Mouse (Mus musculus) myocyte (in vitro differentiated cells): ENCODE data around the gene Hdac9. TPM values are rescaled to one million over a fixed set of nuclear protein-coding genes. Genes with fewer than 3 reads are reported as not detected.

ENCODE experiments used
- H3K27me3 ChIP-seq: one replicate; pipeline ENCODE4 v1.6.1; 2011; ENCODE audit not compliant: control insufficient read depth, insufficient read depth, insufficient read length
- H3K36me3 ChIP-seq: one replicate; pipeline ENCODE4 v1.6.1; 2011; ENCODE audit not compliant: control insufficient read depth, insufficient read depth
- H3K4me2 ChIP-seq: one replicate; pipeline ENCODE4 v1.6.1; 2011; ENCODE audit warnings: low read depth, control low read depth
- H3K4me3 ChIP-seq: one replicate; pipeline ENCODE4 v1.5.1; 2011; ENCODE audit warnings: mild to moderate bottlenecking, control low read depth, moderate library complexity
- H3K79me2 ChIP-seq: one replicate; pipeline ENCODE4 v1.6.1; 2011; ENCODE audit not compliant: control insufficient read depth, insufficient read depth
- H3ac ChIP-seq: one replicate; pipeline ENCODE4 v1.6.1; 2011; ENCODE audit not compliant: control insufficient read depth, insufficient read length
- CEBPB ChIP-seq: IDR thresholded peaks from 2 replicates; pipeline ENCODE4 v1.6.1; 2011; ENCODE audit warnings: mild to moderate bottlenecking, moderate library complexity; ENCODE audit not compliant: poor library complexity, insufficient read depth, severe bottlenecking
- E2F4 ChIP-seq: IDR thresholded peaks from one replicate; pipeline ENCODE4 v1.6.1; 2011; ENCODE audit warnings: mild to moderate bottlenecking, control low read depth, moderate library complexity; ENCODE audit not compliant: insufficient read depth
- MAX ChIP-seq: IDR thresholded peaks from one replicate; pipeline ENCODE4 v1.6.1; 2011; ENCODE audit warnings: low read depth, mild to moderate bottlenecking, control low read depth
- MYOD1 ChIP-seq, 3 experiments: IDR thresholded peaks; one replicate each; pipeline ENCODE4 v1.6.1; 2011; ENCODE audit warnings: control low read depth in 2 of 3, low read depth in 2 of 3, mild to moderate bottlenecking in 2 of 3, moderate library complexity in 1 of 3; ENCODE audit not compliant: insufficient read length in 2 of 3, control insufficient read depth in 1 of 3
- MYOG ChIP-seq, 3 experiments: IDR thresholded peaks; one replicate each; pipeline ENCODE4 v1.6.1; 2011; ENCODE audit warnings: control low read depth in 2 of 3, low read depth in 2 of 3, mild to moderate bottlenecking in 2 of 3; ENCODE audit not compliant: insufficient read length in 2 of 3, control insufficient read depth in 1 of 3, insufficient read depth in 1 of 3
- POLR2A ChIP-seq: IDR thresholded peaks from one replicate; pipeline ENCODE4 v1.6.1; 2011; ENCODE audit warnings: low read depth, mild to moderate bottlenecking, control low read depth, moderate library complexity; ENCODE audit not compliant: insufficient read length
- POLR2AphosphoS2 ChIP-seq: IDR thresholded peaks from one replicate; pipeline ENCODE4 v1.6.1; 2011; ENCODE audit warnings: low read depth, control low read depth; ENCODE audit not compliant: insufficient read length
- REST ChIP-seq: IDR thresholded peaks from one replicate; pipeline ENCODE4 v1.6.1; 2011; ENCODE audit warnings: mild to moderate bottlenecking, control low read depth, moderate library complexity; ENCODE audit not compliant: insufficient read depth, insufficient read length
- SRF ChIP-seq: IDR thresholded peaks from one replicate; pipeline ENCODE4 v1.6.1; 2011; ENCODE audit warnings: low read depth; ENCODE audit not compliant: control insufficient read depth, insufficient read length
- TCF12 ChIP-seq: IDR thresholded peaks from one replicate; pipeline ENCODE4 v1.6.1; 2011; ENCODE audit warnings: mild to moderate bottlenecking, control low read depth; ENCODE audit not compliant: poor library complexity, insufficient read depth, severe bottlenecking
- TCF3 ChIP-seq: IDR thresholded peaks from one replicate; pipeline ENCODE4 v1.6.1; 2011; ENCODE audit warnings: low read depth, control low read depth; ENCODE audit not compliant: insufficient read length
- USF1 ChIP-seq: IDR thresholded peaks from one replicate; pipeline ENCODE4 v1.6.1; 2011; ENCODE audit warnings: low read depth, mild to moderate bottlenecking, control low read depth, moderate library complexity
- polyA plus RNA-seq: library from polyadenylated mRNA; unstranded; fragments of >200 nt; fragmentation: generic; extraction: Trizol; gene quantifications from one replicate; pipeline ENCODE4 v1.2.1, GENCODE M21; 2012; ENCODE audit warnings: missing spikeins

The Hdac9 gene
- polyA plus RNA-seq, 1 experiment, result 0.47 TPM

DNA sequence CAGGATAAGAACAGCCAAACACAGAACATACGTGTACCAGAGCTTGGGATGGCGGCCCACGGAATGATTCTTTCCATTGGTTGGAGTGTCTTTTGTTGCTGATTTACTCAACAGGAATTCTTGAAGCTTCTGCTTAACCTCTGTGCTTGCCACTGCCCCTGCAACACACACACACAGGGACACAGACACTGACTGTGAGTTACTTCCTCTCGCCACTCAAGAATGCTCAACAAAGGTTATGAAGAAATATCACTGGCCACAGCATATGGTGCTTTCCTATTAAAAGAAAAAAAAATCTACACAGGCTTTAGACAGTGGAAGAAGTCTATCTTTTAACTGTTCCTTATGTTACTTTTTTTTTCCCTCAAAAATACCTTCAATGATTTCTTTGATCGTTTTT lies 485.1 kb downstream of the Hdac9 start:
- Histone ChIP-seq H3K4me3 (no peak overlapping the region), H3K36me3 (no peaks in the 10 kb centered on the region), H3K27me3 (peaks cover 2% of the 10 kb centered on the region), H3K79me2 (no peaks in the 10 kb centered on the region), H3ac (no peak overlapping the region), H3K4me2 (no peak overlapping the region)
- no peak for TF ChIP-seq E2F4
- no peak for TF ChIP-seq POLR2A
- TF ChIP-seq TCF12, result no peak
- no peak for TF ChIP-seq TCF3
- TF ChIP-seq REST, result no peak
- no peak for TF ChIP-seq POLR2AphosphoS2
- no peak for TF ChIP-seq SRF
- TF ChIP-seq USF1, result no peak
- TF ChIP-seq MAX, result no peak
- TF ChIP-seq CEBPB, result no peak
- no peak for TF ChIP-seq MYOG (IDR thresholded peaks at IDR 0.05; ENCODE audit: control insufficient read depth in 1 of 3, insufficient read depth in 1 of 3, insufficient read length in 2 of 3, low read depth in 2 of 3)
- TF ChIP-seq MYOD1 (IDR thresholded peaks at IDR 0.05; ENCODE audit: control insufficient read depth in 1 of 3, insufficient read length in 2 of 3, low read depth in 2 of 3), result no peak

DNA sequence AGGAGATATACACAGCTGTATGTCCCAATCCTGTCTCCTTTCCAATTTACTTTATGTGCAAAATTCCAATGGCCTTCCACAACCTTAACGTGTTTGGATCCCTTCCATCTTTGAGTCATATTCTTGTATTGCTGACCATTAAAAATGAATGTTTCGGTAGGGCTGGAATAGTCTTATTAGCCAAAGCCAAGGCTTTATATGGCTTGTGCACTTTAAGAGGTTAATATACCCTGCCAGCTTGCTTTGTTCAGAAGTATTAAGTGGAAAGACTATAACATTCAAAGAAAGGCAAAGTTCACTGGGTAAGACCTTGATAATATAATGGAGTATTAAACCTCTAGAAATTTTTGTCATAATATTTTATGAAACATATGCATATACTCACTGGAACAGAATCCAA lies 491.4 kb downstream of the Hdac9 start:
- Histone ChIP-seq H3K4me2 (no peak overlapping the region), H3K36me3 (no peaks in the 10 kb centered on the region), H3K79me2 (no peaks in the 10 kb centered on the region), H3K4me3 (no peak overlapping the region), H3ac (no peak overlapping the region), H3K27me3 (no peaks in the 10 kb centered on the region)
- TF ChIP-seq MAX (no peak), TCF12 (no peak)

DNA sequence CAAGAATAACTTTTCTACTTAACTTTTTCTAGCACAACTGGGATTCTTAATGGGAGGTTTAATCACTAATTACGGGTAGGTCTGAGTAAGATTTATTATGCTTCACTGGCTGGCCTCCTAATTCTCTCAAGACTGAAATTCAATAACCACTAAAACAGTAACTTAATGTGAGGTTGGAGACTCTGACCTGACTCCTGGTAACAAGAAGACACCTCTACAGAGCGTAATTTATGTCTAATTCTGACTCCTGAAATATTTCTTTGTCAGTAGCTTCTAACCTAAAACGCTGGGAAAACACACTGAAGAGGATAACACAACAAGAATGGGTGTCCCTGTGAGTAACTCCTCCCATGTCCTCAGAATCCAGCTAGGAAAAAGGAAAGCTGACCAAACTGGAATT lies 508.8 kb downstream of the Hdac9 start:
- Histone ChIP-seq H3K4me2 (no peak overlapping the region), H3K36me3 (no peaks in the 10 kb centered on the region), H3ac (no peak overlapping the region), H3K4me3 (no peak overlapping the region), H3K27me3 (no peaks in the 10 kb centered on the region), H3K79me2 (no peaks in the 10 kb centered on the region)
- TF ChIP-seq MYOD1 (IDR thresholded peaks at IDR 0.05; ENCODE audit: control insufficient read depth in 1 of 3, insufficient read length in 2 of 3, low read depth in 2 of 3) (no peak), REST (no peak), MYOG (IDR thresholded peaks at IDR 0.05; ENCODE audit: control insufficient read depth in 1 of 3, insufficient read depth in 1 of 3, insufficient read length in 2 of 3, low read depth in 2 of 3) (no peak), E2F4 (no peak)

DNA sequence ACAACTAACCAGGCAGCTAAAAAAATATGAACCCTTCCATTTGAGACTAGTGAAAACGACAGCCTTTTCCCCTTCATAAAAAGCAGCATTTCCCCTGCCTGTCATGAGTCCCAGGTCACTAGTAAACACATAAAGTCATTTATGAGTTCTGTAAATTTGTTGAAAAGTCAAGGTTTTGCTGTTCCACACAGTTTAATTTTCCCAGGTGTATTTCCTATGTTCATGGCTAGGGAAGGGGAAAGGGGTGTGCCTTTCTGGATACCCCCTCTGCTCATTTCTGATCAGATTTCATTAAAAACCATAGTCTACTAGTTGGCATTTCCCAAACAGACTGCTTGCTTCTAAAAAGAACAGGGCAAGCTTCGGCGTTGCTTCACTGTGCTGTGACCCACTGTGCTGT lies 509.8 kb downstream of the Hdac9 start:
- no peak overlapping the region for H3K4me3 ChIP-seq
- TF ChIP-seq SRF (no peak), TCF3 (no peak), POLR2AphosphoS2 (no peak), USF1 (no peak), MYOD1 (IDR thresholded peaks at IDR 0.05; ENCODE audit: control insufficient read depth in 1 of 3, insufficient read length in 2 of 3, low read depth in 2 of 3) (no peak), E2F4 (no peak), REST (no peak), MYOG (IDR thresholded peaks at IDR 0.05; ENCODE audit: control insufficient read depth in 1 of 3, insufficient read depth in 1 of 3, insufficient read length in 2 of 3, low read depth in 2 of 3) (no peak)

DNA sequence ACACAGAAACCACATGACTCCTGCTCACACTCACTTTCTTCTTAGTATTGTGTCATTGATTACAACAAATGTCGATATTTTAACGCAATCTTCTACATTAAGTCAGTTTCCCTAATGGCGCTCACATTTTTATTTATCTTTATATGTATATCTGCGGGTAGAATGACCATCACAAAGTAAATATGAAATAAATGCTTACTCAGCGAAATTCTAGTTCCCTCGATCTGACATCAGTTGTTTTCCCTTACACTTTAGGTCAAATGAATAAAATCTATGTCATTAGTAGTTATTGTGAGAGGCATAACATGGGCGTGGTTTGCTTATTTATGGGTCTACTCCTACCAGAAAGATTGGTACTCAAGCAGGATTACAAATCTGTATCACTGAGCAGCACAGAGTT lies 514.8 kb downstream of the Hdac9 start:
- no peak overlapping the region for H3K4me2 ChIP-seq
- H3ac ChIP-seq, result no peak overlapping the region
- H3K27me3 ChIP-seq, result no peaks in the 10 kb centered on the region
- no peak overlapping the region for H3K4me3 ChIP-seq
- no peaks in the 10 kb centered on the region for H3K79me2 ChIP-seq
- TF ChIP-seq POLR2A (no peak), USF1 (no peak), MAX (no peak), POLR2AphosphoS2 (no peak), REST (no peak), CEBPB (no peak), TCF3 (no peak), MYOD1 (IDR thresholded peaks at IDR 0.05; ENCODE audit: control insufficient read depth in 1 of 3, insufficient read length in 2 of 3, low read depth in 2 of 3) (no peak)
- H3K36me3 ChIP-seq, result no peaks in the 10 kb centered on the region

More for the DNA sequence above, 509.8 kb downstream of the Hdac9 start:
- no peaks in the 10 kb centered on the region for H3K36me3 ChIP-seq
- no peaks in the 10 kb centered on the region for H3K79me2 ChIP-seq
- no peak overlapping the region for H3K4me2 ChIP-seq
- no peak overlapping the region for H3ac ChIP-seq
- no peaks in the 10 kb centered on the region for H3K27me3 ChIP-seq

DNA sequence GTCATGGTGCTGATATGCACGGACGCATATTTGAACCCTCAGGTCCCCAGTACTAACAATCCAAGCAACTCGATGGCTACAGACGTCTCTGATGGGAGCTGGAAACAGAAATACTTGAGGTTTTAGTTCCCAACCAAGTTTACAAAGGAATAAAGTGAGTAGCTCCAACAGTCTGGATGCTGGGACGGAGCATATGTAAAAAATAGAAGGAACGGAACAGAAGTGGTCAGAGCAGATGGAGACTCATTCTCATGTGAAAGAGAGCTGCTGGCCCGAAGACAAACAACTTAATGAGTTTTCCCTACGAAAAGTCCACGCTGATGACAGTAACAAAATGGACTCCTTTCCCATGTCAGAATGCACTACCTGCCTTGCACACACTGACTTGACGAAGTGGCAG lies 518.3 kb downstream of the Hdac9 start:
- Histone ChIP-seq H3K4me2 (no peak overlapping the region), H3K79me2 (no peaks in the 10 kb centered on the region), H3K27me3 (no peaks in the 10 kb centered on the region), H3K4me3 (no peak overlapping the region), H3K36me3 (no peaks in the 10 kb centered on the region), H3ac (no peak overlapping the region)
- TF ChIP-seq TCF12, result no peak
- no peak for TF ChIP-seq POLR2AphosphoS2
- TF ChIP-seq SRF, result no peak
- no peak for TF ChIP-seq TCF3
- no peak for TF ChIP-seq POLR2A
- TF ChIP-seq REST, result no peak
- no peak for TF ChIP-seq MAX
- no peak for TF ChIP-seq E2F4
- no peak for TF ChIP-seq MYOG (IDR thresholded peaks at IDR 0.05; ENCODE audit: control insufficient read depth in 1 of 3, insufficient read depth in 1 of 3, insufficient read length in 2 of 3, low read depth in 2 of 3)
- no peak for TF ChIP-seq MYOD1 (IDR thresholded peaks at IDR 0.05; ENCODE audit: control insufficient read depth in 1 of 3, insufficient read length in 2 of 3, low read depth in 2 of 3)
- TF ChIP-seq CEBPB, result no peak
- no peak for TF ChIP-seq USF1
